Mouse (Mus musculus): ENCODE measurements around the gene Alg11. TPM values are rescaled to one million over a fixed set of nuclear protein-coding genes. Genes with fewer than 3 reads are reported as not detected.

Gene Alg11
- polyA plus RNA-seq, 1 experiment from 2014 or later = 16.7 TPM

- Histone ChIP-seq H3K4me1 (ENCODE audit: control insufficient read depth, insufficient read depth, low read length) (no peaks in the 10 kb centered on the region), H3K36me3 (ENCODE audit: control insufficient read depth, insufficient read depth, low read length) (no peaks in the 10 kb centered on the region), H3K27me3 (replicated peaks; ENCODE audit: control insufficient read depth, insufficient read depth, low read length) (no peaks in the 10 kb centered on the region), H3K9ac (ENCODE audit: low read length) (no peak overlapping the region), H3K9me3 (replicated peaks; ENCODE audit: control insufficient read depth, low read length) (no peaks in the 10 kb centered on the region), H3K4me2 (ENCODE audit: low read length) (no peak overlapping the region), H3K4me3 (ENCODE audit: low read depth, low read length) (no peak overlapping the region), H3K27ac (ENCODE audit: low read depth, low read length) (no peak overlapping the region)
- DNase-seq (ENCODE audit: low spot score) (no peak), ATAC-seq (no peak)
- 85% methylated on average over 4 of the region's 4 CpGs for WGBS
These were observed 46.5 kb downstream of the Alg11 start for GRCm38 (mm10) chr8:22107020-22107419.

Other genes with a start within 250 kb of the Alg11 start
- not detected in 2 replicates for gene Defb50, start 237.2 kb upstream of the Alg11 start, polyA plus RNA-seq (2014; fragmentation: Nextera tagmentation; extraction: Ambion mirVana)
- not detected in 2 replicates for gene Defb2, start 220.8 kb upstream of the Alg11 start, polyA plus RNA-seq (2014; fragmentation: Nextera tagmentation; extraction: Ambion mirVana)
- not detected in 2 replicates for gene Defb10, start 201.8 kb upstream of the Alg11 start, polyA plus RNA-seq (2014; fragmentation: Nextera tagmentation; extraction: Ambion mirVana)
- not detected in 2 replicates for gene Defb9, start 175.3 kb upstream of the Alg11 start, polyA plus RNA-seq (2014; fragmentation: Nextera tagmentation; extraction: Ambion mirVana)
- 9.5 and 13.5 TPM in 2 replicates for gene Defb11, start 154.3 kb upstream of the Alg11 start, polyA plus RNA-seq (2014; fragmentation: Nextera tagmentation; extraction: Ambion mirVana)
- gene Defb15, start 128.0 kb upstream of the Alg11 start, polyA plus RNA-seq (2014; fragmentation: Nextera tagmentation; extraction: Ambion mirVana) = not detected in 2 replicates
- not detected in 2 replicates for gene Defb35, start 122.4 kb upstream of the Alg11 start, polyA plus RNA-seq (2014; fragmentation: Nextera tagmentation; extraction: Ambion mirVana)
- not detected in 2 replicates for gene Defb13, start 114.0 kb upstream of the Alg11 start, polyA plus RNA-seq (2014; fragmentation: Nextera tagmentation; extraction: Ambion mirVana)
- gene Fam90a1a, start 102.0 kb upstream of the Alg11 start, polyA plus RNA-seq (2014; fragmentation: Nextera tagmentation; extraction: Ambion mirVana) = not detected in 2 replicates
- gene Ccdc70, start 90.9 kb upstream of the Alg11 start, polyA plus RNA-seq (2014; fragmentation: Nextera tagmentation; extraction: Ambion mirVana) = not detected in 2 replicates
- gene Atp7b, start 416 bp upstream of the Alg11 start, polyA plus RNA-seq (2014; fragmentation: Nextera tagmentation; extraction: Ambion mirVana) = 1.2 TPM in 2 replicates
- 0.54 and 0.65 TPM in 2 replicates for gene Nek5, start 64.3 kb downstream of the Alg11 start, polyA plus RNA-seq (2014; fragmentation: Nextera tagmentation; extraction: Ambion mirVana)
- gene Nek3, start 105.7 kb downstream of the Alg11 start, polyA plus RNA-seq (2014; fragmentation: Nextera tagmentation; extraction: Ambion mirVana) = 7.5 and 7.9 TPM in 2 replicates
- gene Ckap2, start 125.1 kb downstream of the Alg11 start, polyA plus RNA-seq (2014; fragmentation: Nextera tagmentation; extraction: Ambion mirVana) = 32.0 and 39.1 TPM in 2 replicates
- gene Vps36, start 132.1 kb downstream of the Alg11 start, polyA plus RNA-seq (2014; fragmentation: Nextera tagmentation; extraction: Ambion mirVana) = 29.1 and 32.8 TPM in 2 replicates
- 6.1 and 7.3 TPM in 2 replicates for gene Thsd1, start 166.6 kb downstream of the Alg11 start, polyA plus RNA-seq (2014; fragmentation: Nextera tagmentation; extraction: Ambion mirVana)
- gene Tpte, start 222.7 kb downstream of the Alg11 start, polyA plus RNA-seq (2014; fragmentation: Nextera tagmentation; extraction: Ambion mirVana) = not detected in 2 replicates